Mouse (Mus musculus) liver, embryonic 13.5 days (tissue): ENCODE measurements around the gene Ssh2. TPM values are rescaled to one million over a fixed set of nuclear protein-coding genes. Genes with fewer than 3 reads are reported as not detected.

Experiments
- ATAC-seq: fragments of 200-750 bp; cut with Nextera tagmentation; 2 replicates; pipeline ENCODE4 v1.8.0; 2017; ENCODE audit warnings: low read depth, mild to moderate bottlenecking, moderate number of reproducible peaks, moderate library complexity
- DNase-seq: peaks from one replicate; pipeline ENCODE4 v3.0.0; 2022
- H3K27ac ChIP-seq: fragments of 300-500 bp; sonication (generic); 2 replicates; pipeline ENCODE4 v1.5.1; 2015; ENCODE audit warnings: moderate library complexity, mild to moderate bottlenecking, inconsistent platforms
- H3K27me3 ChIP-seq: fragments of 300-500 bp; sonication (generic); 2 replicates; pipeline ENCODE4 v1.6.1; 2015; ENCODE audit warnings: mild to moderate bottlenecking, inconsistent platforms
- H3K36me3 ChIP-seq: fragments of 300-500 bp; sonication (generic); 2 replicates; pipeline ENCODE4 v1.6.1; 2015; ENCODE audit warnings: mild to moderate bottlenecking, inconsistent platforms
- H3K4me1 ChIP-seq: fragments of 300-500 bp; sonication (generic); replicated peaks from 2 replicates; pipeline ENCODE4 v1.6.1; 2015; ENCODE audit warnings: inconsistent platforms
- H3K4me2 ChIP-seq: fragments of 300-500 bp; sonication (generic); 2 replicates; pipeline ENCODE4 v1.6.1; 2015; ENCODE audit warnings: inconsistent platforms, mild to moderate bottlenecking, moderate library complexity
- H3K4me3 ChIP-seq: fragments of 300-500 bp; sonication (generic); replicated peaks from 2 replicates; pipeline ENCODE4 v1.5.1; 2015; ENCODE audit warnings: mild to moderate bottlenecking, inconsistent platforms
- H3K9ac ChIP-seq: fragments of 300-500 bp; sonication (generic); 2 replicates; pipeline ENCODE4 v1.6.1; 2015; ENCODE audit warnings: mild to moderate bottlenecking, inconsistent platforms
- H3K9me3 ChIP-seq: fragments of 300-500 bp; sonication (generic); replicated peaks from 2 replicates; pipeline ENCODE4 v1.6.1; 2016; ENCODE audit warnings: inconsistent platforms
- WGBS: fragments of 180-500 bp; shearing (Covaris S2); methylation state at CpG from one replicate; pipeline ENCODE4 v1.1.7; 2015; ENCODE audit not compliant: insufficient replicate concordance; 5-methylcytosine and 5-hydroxymethylcytosine counted together
- polyA plus RNA-seq: library from polyadenylated mRNA; unstranded; fragments of >200 nt; fragmentation: Nextera tagmentation; extraction: Ambion mirVana; gene quantifications from 2 replicates; pipeline ENCODE4 v1.2.1, GENCODE M21; 2015

The Ssh2 gene
- polyA plus RNA-seq, 1 experiment from 2014 or later, result 3.5 TPM

- Histone ChIP-seq H3K9me3 (no peaks in the 10 kb centered on the region), H3K27ac (no peak overlapping the region), H3K4me1 (peaks cover 26% of the 10 kb centered on the region), H3K27me3 (no peaks in the 10 kb centered on the region), H3K36me3 (0 out of 2 replicates have a peak, but pooled peaks cover 8% of the 10 kb centered on the region), H3K9ac (no peak overlapping the region), H3K4me3 (no peak overlapping the region), H3K4me2 (no peak overlapping the region)
- ATAC-seq (no peak), DNase-seq (no peak)
Observed at GRCm38 (mm10) chr11:77411284-77411683, 195.2 kb downstream of the Ssh2 start.

GRCm38 (mm10) chr11:77414141-77414839 is 198.2 kb downstream of the Ssh2 start:
- ATAC-seq, result no peak
- WGBS, result 65% methylated on average over 2 of the region's 2 CpGs

GRCm38 (mm10) chr11:77416212-77417000 is 200.3 kb downstream of the Ssh2 start:
- ATAC-seq (no peak), DNase-seq (no peak)
- Histone ChIP-seq H3K36me3 (peaks cover 7% of the 10 kb centered on the region; the same call in 1 of the 2 replicates), H3K4me3 (no peak overlapping the region), H3K9ac (no peak overlapping the region), H3K9me3 (no peaks in the 10 kb centered on the region), H3K27me3 (no peaks in the 10 kb centered on the region), H3K4me2 (no peak overlapping the region), H3K27ac (no peak overlapping the region), H3K4me1 (peaks cover 18% of the 10 kb centered on the region)
- 72% methylated on average over 4 of the region's 4 CpGs for WGBS

More at GRCm38 (mm10) chr11:77414141-77414839, 198.2 kb downstream of the Ssh2 start:
- no peak overlapping the region for H3K27ac ChIP-seq
- no peak overlapping the region for H3K4me2 ChIP-seq
- 0 out of 2 replicates have a peak, but pooled peaks cover under 1% of the 10 kb centered on the region for H3K36me3 ChIP-seq
- H3K4me3 ChIP-seq, result no peak overlapping the region
- H3K9ac ChIP-seq, result no peak overlapping the region
- no peak for DNase-seq
- no peaks in the 10 kb centered on the region for H3K9me3 ChIP-seq
- H3K27me3 ChIP-seq, result no peaks in the 10 kb centered on the region
- H3K4me1 ChIP-seq, result peaks cover 30% of the 10 kb centered on the region

GRCm38 (mm10) chr11:77418021-77418420 is 201.9 kb downstream of the Ssh2 start:
- H3K9me3 ChIP-seq, result no peaks in the 10 kb centered on the region
- peaks cover 29% of the 10 kb centered on the region for H3K4me1 ChIP-seq
- DNase-seq (no peak), ATAC-seq (no peak)
- no peaks in the 10 kb centered on the region for H3K27me3 ChIP-seq
- no peak overlapping the region for H3K4me2 ChIP-seq
- no peak overlapping the region for H3K4me3 ChIP-seq
- H3K36me3 ChIP-seq, result peaks cover 7% of the 10 kb centered on the region; the same call in 1 of the 2 replicates
- 85% methylated on average over 4 of the region's 4 CpGs for WGBS
- H3K27ac ChIP-seq, result no peak overlapping the region
- H3K9ac ChIP-seq, result no peak overlapping the region

- WGBS, result 18% methylated on average over 4 of the region's 4 CpGs
- peak; percentile 69 for DNase-seq
- H3K27ac ChIP-seq, result peak overlapping the region; percentile 89
Observed at GRCm38 (mm10) chr11:77423175-77423859, 207.2 kb downstream of the Ssh2 start.

GRCm38 (mm10) chr11:77428446-77428845 is 212.4 kb downstream of the Ssh2 start:
- WGBS, result 76% methylated on average over 1 of the region's 1 CpGs
- H3K4me2 ChIP-seq, result no peak overlapping the region
- DNase-seq, result no peak
- no peaks in the 10 kb centered on the region for H3K9me3 ChIP-seq
- H3K36me3 ChIP-seq, result peaks cover 10% of the 10 kb centered on the region; the same call in 1 of the 2 replicates
- H3K27me3 ChIP-seq, result no peaks in the 10 kb centered on the region
- H3K9ac ChIP-seq, result no peak overlapping the region
- H3K27ac ChIP-seq, result no peak overlapping the region
- no peak for ATAC-seq
- H3K4me3 ChIP-seq, result no peak overlapping the region
- H3K4me1 ChIP-seq, result peaks cover 9% of the 10 kb centered on the region

More at GRCm38 (mm10) chr11:77423175-77423859, 207.2 kb downstream of the Ssh2 start:
- Histone ChIP-seq H3K4me1 (peaks cover 23% of the 10 kb centered on the region), H3K36me3 (peaks cover 14% of the 10 kb centered on the region; the same call in 1 of the 2 replicates), H3K9me3 (no peaks in the 10 kb centered on the region), H3K27me3 (no peaks in the 10 kb centered on the region), H3K4me2 (peak overlapping the region; percentile 36), H3K4me3 (no peak overlapping the region; the same call in 1 of the 2 replicates), H3K9ac (peak overlapping the region; percentile 23; the same call in 1 of the 2 replicates)
- ATAC-seq, result peak; percentile 100

- DNase-seq (no peak), ATAC-seq (no peak)
- Histone ChIP-seq H3K4me2 (no peak overlapping the region), H3K4me1 (0 out of 2 replicates have a peak, but pooled peaks cover 6% of the 10 kb centered on the region), H3K9me3 (no peaks in the 10 kb centered on the region), H3K9ac (no peak overlapping the region), H3K36me3 (peaks cover 15% of the 10 kb centered on the region; the same call in 1 of the 2 replicates), H3K27ac (no peak overlapping the region), H3K4me3 (no peak overlapping the region), H3K27me3 (no peaks in the 10 kb centered on the region)
- WGBS, result 80% methylated on average over 2 of the region's 2 CpGs
Observed at GRCm38 (mm10) chr11:77437026-77437425, 220.9 kb downstream of the Ssh2 start.

- Histone ChIP-seq H3K36me3 (peaks cover 17% of the 10 kb centered on the region; the same call in 1 of the 2 replicates), H3K9me3 (no peaks in the 10 kb centered on the region), H3K27ac (no peak overlapping the region), H3K4me3 (no peak overlapping the region), H3K4me2 (no peak overlapping the region), H3K9ac (no peak overlapping the region), H3K4me1 (peaks cover 9% of the 10 kb centered on the region; the same call in 1 of the 2 replicates), H3K27me3 (no peaks in the 10 kb centered on the region)
- ATAC-seq (no peak), DNase-seq (no peak)
- WGBS, result 82% methylated on average over 9 of the region's 9 CpGs
Observed at GRCm38 (mm10) chr11:77440081-77440480, 224.0 kb downstream of the Ssh2 start.

- peaks cover 13% of the 10 kb centered on the region; the same call in 1 of the 2 replicates for H3K4me1 ChIP-seq
- no peak overlapping the region for H3K9ac ChIP-seq
- 70% methylated on average over 8 of the region's 8 CpGs for WGBS
- H3K9me3 ChIP-seq, result no peaks in the 10 kb centered on the region
- no peak overlapping the region for H3K4me3 ChIP-seq
- H3K4me2 ChIP-seq, result no peak overlapping the region
- H3K27ac ChIP-seq, result no peak overlapping the region
- H3K36me3 ChIP-seq, result peaks cover 17% of the 10 kb centered on the region; the same call in 1 of the 2 replicates
- DNase-seq, result no peak
- no peaks in the 10 kb centered on the region for H3K27me3 ChIP-seq
- ATAC-seq, result no peak
Observed at GRCm38 (mm10) chr11:77441020-77441419, 224.9 kb downstream of the Ssh2 start.

- H3K4me1 ChIP-seq, result peaks cover 26% of the 10 kb centered on the region
- no peak overlapping the region for H3K9ac ChIP-seq
- H3K27ac ChIP-seq, result no peak overlapping the region
- H3K36me3 ChIP-seq, result peaks cover 17% of the 10 kb centered on the region; the same call in 1 of the 2 replicates
- no peaks in the 10 kb centered on the region for H3K9me3 ChIP-seq
- no peak overlapping the region for H3K4me2 ChIP-seq
- DNase-seq, result no peak
- ATAC-seq, result no peak
- H3K4me3 ChIP-seq, result no peak overlapping the region
- H3K27me3 ChIP-seq, result no peaks in the 10 kb centered on the region
- 59% methylated on average over 7 of the region's 7 CpGs for WGBS
Observed at GRCm38 (mm10) chr11:77442186-77443170, 226.4 kb downstream of the Ssh2 start.
